Mouse (Mus musculus) myocyte (in vitro differentiated cells): Measurements from ENCODE around the gene Krt88.

ENCODE experiments used
- CEBPB ChIP-seq: IDR thresholded peaks from 2 replicates; pipeline ENCODE4 v1.6.1; 2011; ENCODE audit warnings: mild to moderate bottlenecking, moderate library complexity; ENCODE audit not compliant: poor library complexity, insufficient read depth, severe bottlenecking
- MAX ChIP-seq: IDR thresholded peaks from one replicate; pipeline ENCODE4 v1.6.1; 2011; ENCODE audit warnings: low read depth, mild to moderate bottlenecking, control low read depth
- MYOD1 ChIP-seq, 3 experiments: IDR thresholded peaks; one replicate each; pipeline ENCODE4 v1.6.1; 2011; ENCODE audit warnings: control low read depth in 2 of 3, low read depth in 2 of 3, mild to moderate bottlenecking in 2 of 3, moderate library complexity in 1 of 3; ENCODE audit not compliant: insufficient read length in 2 of 3, control insufficient read depth in 1 of 3
- MYOG ChIP-seq, 3 experiments: IDR thresholded peaks; one replicate each; pipeline ENCODE4 v1.6.1; 2011; ENCODE audit warnings: control low read depth in 2 of 3, low read depth in 2 of 3, mild to moderate bottlenecking in 2 of 3; ENCODE audit not compliant: insufficient read length in 2 of 3, control insufficient read depth in 1 of 3, insufficient read depth in 1 of 3
- POLR2A ChIP-seq: IDR thresholded peaks from one replicate; pipeline ENCODE4 v1.6.1; 2011; ENCODE audit warnings: low read depth, mild to moderate bottlenecking, control low read depth, moderate library complexity; ENCODE audit not compliant: insufficient read length
- POLR2AphosphoS2 ChIP-seq: IDR thresholded peaks from one replicate; pipeline ENCODE4 v1.6.1; 2011; ENCODE audit warnings: low read depth, control low read depth; ENCODE audit not compliant: insufficient read length
- REST ChIP-seq: IDR thresholded peaks from one replicate; pipeline ENCODE4 v1.6.1; 2011; ENCODE audit warnings: mild to moderate bottlenecking, control low read depth, moderate library complexity; ENCODE audit not compliant: insufficient read depth, insufficient read length
- SRF ChIP-seq: IDR thresholded peaks from one replicate; pipeline ENCODE4 v1.6.1; 2011; ENCODE audit warnings: low read depth; ENCODE audit not compliant: control insufficient read depth, insufficient read length
- TCF12 ChIP-seq: IDR thresholded peaks from one replicate; pipeline ENCODE4 v1.6.1; 2011; ENCODE audit warnings: mild to moderate bottlenecking, control low read depth; ENCODE audit not compliant: poor library complexity, insufficient read depth, severe bottlenecking
- TCF3 ChIP-seq: IDR thresholded peaks from one replicate; pipeline ENCODE4 v1.6.1; 2011; ENCODE audit warnings: low read depth, control low read depth; ENCODE audit not compliant: insufficient read length
- USF1 ChIP-seq: IDR thresholded peaks from one replicate; pipeline ENCODE4 v1.6.1; 2011; ENCODE audit warnings: low read depth, mild to moderate bottlenecking, control low read depth, moderate library complexity

DNA sequence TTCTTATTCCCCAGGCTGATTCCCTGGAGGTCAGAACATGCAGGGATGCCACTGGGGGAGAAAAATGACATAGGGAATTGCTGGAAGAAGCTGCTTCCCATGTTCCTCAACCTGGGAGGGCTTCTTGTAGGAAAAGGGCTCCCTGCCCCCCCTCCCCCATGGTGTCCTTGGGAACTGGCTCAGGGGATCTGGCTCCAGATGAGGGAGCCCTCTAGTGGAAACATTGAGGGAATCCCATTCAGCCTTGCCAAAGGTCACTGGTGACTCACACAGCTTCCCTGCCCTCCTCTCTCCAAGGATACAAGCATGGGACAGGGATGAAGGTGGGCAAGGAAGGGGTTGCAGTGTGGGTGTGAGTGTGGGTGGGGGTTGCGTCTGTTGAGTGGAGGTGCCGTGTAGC lies 49.6 kb downstream of the Krt88 start:
- TF ChIP-seq POLR2A (no peak), CEBPB (no peak), REST (no peak), MYOD1 (IDR thresholded peaks at IDR 0.05; ENCODE audit: control insufficient read depth in 1 of 3, insufficient read length in 2 of 3, low read depth in 2 of 3) (no peak), USF1 (no peak), MYOG (IDR thresholded peaks at IDR 0.05; ENCODE audit: control insufficient read depth in 1 of 3, insufficient read depth in 1 of 3, insufficient read length in 2 of 3, low read depth in 2 of 3) (no peak), MAX (no peak), TCF12 (no peak), POLR2AphosphoS2 (no peak), SRF (no peak), TCF3 (no peak)
